Mouse (Mus musculus): ENCODE results near the gene Zswim8. TPM values are rescaled to one million over a fixed set of nuclear protein-coding genes. Genes with fewer than 3 reads are reported as not detected.

Gene Zswim8
- polyA plus RNA-seq (2015; fragmentation: Nextera tagmentation; extraction: Ambion mirVana), result 28.7 and 30.6 TPM in 2 replicates

DNA sequence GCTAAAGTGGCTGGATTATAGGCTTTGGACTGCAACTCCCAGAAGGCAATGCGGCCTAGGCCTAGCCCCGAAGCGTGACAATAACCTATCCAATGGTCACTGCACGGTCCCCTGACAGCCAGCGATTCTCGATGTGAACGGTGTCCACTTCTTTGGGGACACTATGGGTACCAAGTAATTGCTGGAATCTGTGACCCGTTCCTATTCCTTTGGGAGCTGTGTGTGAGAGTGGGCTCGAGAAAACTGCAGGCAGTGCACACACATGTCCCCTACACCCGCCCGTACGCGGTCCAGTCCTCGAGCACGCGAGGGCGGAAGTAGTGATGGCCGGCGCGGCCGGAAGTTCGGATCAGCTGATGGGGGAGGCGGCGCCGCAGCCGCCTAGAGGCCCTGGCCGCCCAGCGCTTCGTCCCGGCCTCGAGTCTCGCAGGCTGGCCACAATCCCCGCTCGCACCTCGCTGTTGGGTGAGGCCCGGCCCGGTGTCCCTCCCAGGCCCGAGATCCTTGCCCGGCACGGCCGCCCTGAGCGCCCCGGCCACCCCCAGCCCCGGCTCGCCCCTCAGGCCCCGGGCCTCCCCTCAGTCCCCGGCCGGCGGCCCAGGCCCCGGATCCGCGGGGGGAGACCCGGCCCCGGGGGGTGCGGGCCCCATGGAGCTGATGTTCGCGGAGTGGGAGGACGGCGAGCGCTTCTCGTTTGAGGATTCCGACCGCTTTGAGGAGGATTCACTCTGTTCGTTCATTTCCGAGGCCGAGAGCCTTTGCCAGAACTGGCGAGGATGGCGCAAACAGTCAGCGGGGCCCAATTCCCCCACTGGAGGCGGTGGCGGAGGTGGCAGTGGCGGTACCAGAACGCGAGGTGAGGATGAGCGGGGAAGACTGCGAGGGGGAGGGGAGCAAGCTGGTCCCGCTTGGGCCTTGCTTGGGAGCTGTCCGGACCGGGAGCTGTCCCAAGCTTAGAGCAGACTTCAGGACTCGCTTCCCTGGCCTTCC, at the start of gene Zswim8:
TSS of gene Zswim8 (plus strand) at position 352 of the 990 bp plus-strand sequence.
- Histone ChIP-seq H3K27ac (peak within 1 kb of the TSS; percentile 89), H3K9ac (peak within 1 kb of the TSS; percentile 99), H3K4me1 (peaks cover 31% of the 10 kb centered on the region), H3K27me3 (no peaks in the 10 kb centered on the region), H3K9me3 (replicated peaks) (no peaks in the 10 kb centered on the region), H3K4me2 (peak within 1 kb of the TSS; percentile 78), H3K4me3 (replicated peaks) (peak within 1 kb of the TSS; percentile 100), H3K36me3 (peaks cover 45% of the 10 kb centered on the region)
- peak; percentile 94 for ATAC-seq (replicated peaks; ENCODE audit: low FRiP score)
- under 1% methylated on average over 63 of the region's 80 CpGs for WGBS

DNA sequence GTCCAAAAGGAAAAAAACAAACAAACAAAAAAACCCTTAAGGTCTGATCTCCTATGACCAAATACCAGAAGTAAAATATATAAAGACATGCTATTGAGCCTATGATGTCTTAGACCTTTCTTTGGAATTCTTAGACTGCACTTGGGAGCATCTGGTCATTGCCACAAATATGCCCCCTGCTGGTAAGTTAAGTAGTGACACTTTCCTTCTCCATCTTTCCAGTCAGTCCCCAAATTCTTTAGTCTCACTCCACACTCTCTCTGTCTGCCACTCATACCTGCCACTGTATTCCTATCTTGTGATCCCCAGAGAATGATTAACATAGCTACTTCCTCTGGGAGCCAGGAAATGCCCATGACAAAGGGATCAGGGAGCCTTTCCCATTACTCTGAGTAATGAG, 49.0 kb upstream of the Zswim8 start:
- Histone ChIP-seq H3K9me3 (replicated peaks) (no peaks in the 10 kb centered on the region), H3K27ac (no peak overlapping the region), H3K9ac (no peak overlapping the region), H3K4me2 (no peak overlapping the region), H3K27me3 (peaks cover 11% of the 10 kb centered on the region), H3K4me1 (peaks cover 34% of the 10 kb centered on the region), H3K36me3 (no peaks in the 10 kb centered on the region), H3K4me3 (replicated peaks) (no peak overlapping the region)
- no peak for ATAC-seq (replicated peaks; ENCODE audit: low FRiP score)

DNA sequence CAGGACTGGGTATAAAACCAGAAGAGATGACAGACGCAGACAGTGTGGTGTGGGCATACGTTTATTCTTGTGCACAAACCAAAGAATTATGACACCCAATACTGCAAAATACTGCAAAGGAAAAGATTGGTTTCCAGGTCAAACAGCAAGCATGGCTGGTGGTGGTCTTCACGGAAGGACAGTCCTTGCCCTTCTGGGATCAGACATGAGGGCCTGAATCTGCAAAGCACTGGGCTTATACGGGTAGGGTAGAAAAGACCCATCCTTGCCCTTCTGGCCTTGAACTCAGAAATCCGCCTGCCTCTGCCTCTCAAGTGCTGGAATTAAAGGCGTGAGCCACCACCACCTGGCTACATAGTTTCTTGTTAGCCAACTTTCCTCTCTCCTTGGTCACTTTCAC, 48.5 kb upstream of the Zswim8 start:
- Histone ChIP-seq H3K4me1 (peaks cover 34% of the 10 kb centered on the region), H3K36me3 (no peaks in the 10 kb centered on the region), H3K9ac (no peak overlapping the region), H3K27ac (no peak overlapping the region), H3K4me3 (replicated peaks) (no peak overlapping the region), H3K4me2 (no peak overlapping the region), H3K9me3 (replicated peaks) (no peaks in the 10 kb centered on the region), H3K27me3 (peaks cover 11% of the 10 kb centered on the region)
- WGBS, result 87% methylated on average over 6 of the region's 6 CpGs
- ATAC-seq (replicated peaks; ENCODE audit: low FRiP score), result no peak

DNA sequence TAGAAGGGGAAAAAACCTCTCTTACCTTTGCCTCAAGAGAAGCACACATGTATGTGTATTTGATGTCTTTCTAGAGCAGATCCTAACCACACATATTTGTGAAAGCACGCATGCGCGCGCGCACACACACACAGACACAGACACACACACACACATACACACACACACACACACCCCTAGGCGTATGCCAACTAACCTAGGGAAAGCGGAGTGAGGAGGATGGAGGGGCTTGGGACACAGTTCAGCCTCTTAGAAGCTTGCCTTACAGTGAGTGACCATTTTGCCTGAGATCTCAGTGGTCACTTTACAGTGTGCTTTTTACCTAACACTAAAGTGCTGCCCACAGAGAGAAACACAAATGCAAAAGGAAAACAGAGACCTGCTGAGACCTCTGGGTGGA, 47.7 kb upstream of the Zswim8 start:
- no peak overlapping the region for H3K4me3 ChIP-seq (replicated peaks)
- no peak overlapping the region for H3K27ac ChIP-seq
- H3K4me2 ChIP-seq, result no peak overlapping the region
- H3K36me3 ChIP-seq, result no peaks in the 10 kb centered on the region
- no peak overlapping the region for H3K9ac ChIP-seq
- H3K9me3 ChIP-seq (replicated peaks), result no peaks in the 10 kb centered on the region
- no peak for ATAC-seq (replicated peaks; ENCODE audit: low FRiP score)
- H3K27me3 ChIP-seq, result peaks cover 11% of the 10 kb centered on the region
- H3K4me1 ChIP-seq, result peaks cover 34% of the 10 kb centered on the region
- 95% methylated on average over 7 of the region's 7 CpGs for WGBS

DNA sequence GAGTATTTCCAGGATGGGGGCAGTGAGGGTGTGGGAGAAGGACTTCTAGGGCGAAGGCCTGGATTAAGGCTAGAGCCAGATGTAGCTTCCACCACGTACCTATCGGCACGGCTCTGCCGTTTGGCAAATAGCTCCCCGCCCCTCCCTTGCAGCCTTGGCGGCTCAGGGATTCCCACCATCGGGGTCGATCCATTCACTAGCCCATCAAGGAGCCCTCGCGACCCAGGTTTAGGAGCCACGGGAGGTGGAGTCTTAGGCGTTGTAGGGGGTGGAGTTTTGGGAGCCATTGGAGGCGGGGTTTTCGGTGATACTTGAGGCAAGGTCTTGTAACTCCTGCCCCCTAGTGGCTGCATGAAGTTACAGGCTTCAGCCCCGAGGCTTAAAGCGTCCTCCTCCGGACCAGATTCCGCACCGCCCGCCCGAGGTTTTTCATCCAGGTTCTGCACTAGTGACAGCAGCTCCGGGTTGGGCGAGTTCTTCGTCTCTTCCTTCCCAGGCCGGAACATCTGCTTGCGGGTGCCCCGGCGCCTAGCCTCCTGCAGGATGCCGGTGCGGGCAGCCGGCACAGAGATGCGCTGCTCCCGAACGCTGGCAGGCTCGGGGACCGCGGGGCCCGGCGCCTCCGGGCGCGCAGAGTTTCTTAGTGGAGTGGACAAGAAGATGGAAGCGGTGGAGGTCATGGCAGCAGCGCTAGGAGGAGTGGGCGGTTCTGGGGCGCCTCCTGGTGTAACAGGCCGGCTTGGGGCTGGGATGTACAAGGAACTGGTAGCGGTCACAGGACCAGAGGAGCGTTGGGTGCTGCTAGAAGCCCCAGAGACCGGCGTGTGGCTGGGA, 46.3 kb upstream of the Zswim8 start:
- no peaks in the 10 kb centered on the region for H3K9me3 ChIP-seq (replicated peaks)
- peak overlapping the region; percentile 69 for H3K9ac ChIP-seq
- H3K4me2 ChIP-seq, result peak overlapping the region; percentile 97
- H3K27me3 ChIP-seq, result peaks cover 14% of the 10 kb centered on the region
- peak overlapping the region; percentile 75 for H3K4me3 ChIP-seq (replicated peaks)
- no peaks in the 10 kb centered on the region for H3K36me3 ChIP-seq
- under 1% methylated on average over 52 of the region's 52 CpGs for WGBS
- H3K27ac ChIP-seq, result peak overlapping the region; percentile 95
- peak; percentile 82 for ATAC-seq (replicated peaks; ENCODE audit: low FRiP score)
- H3K4me1 ChIP-seq, result peaks cover 25% of the 10 kb centered on the region

DNA sequence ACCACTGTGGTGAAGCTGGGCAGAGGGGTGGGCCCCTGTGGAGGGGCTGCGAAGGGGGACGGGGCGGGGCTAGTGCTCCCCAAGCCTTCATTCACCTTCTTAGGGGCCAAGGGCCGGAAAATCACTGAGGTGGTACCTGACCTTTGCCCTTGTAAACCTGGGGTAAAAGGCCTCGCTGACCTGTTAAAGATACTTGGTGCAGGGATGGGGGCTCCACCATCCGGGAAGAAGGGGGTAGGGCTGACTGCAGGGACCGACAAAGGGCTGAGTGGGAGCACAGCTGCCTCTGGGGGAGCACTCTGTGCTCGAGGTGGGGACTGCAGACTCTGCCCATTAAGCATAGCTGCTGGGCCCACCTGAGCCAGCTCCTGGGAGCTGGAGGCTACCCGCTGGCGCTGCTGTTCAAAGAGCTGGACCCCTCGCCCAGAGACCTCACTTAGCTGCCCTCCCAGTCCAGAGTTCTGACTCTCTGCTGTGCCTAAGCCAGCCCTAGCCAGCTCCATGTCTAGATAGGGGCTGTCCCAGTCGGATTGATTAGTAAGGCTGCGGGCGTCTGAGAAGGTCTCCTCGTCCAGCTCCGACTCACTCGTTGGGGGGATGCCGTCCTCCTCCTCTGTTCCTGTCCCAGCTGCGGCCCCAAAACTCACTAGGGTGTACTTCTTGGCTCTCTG, 45.6 kb upstream of the Zswim8 start:
- ATAC-seq (replicated peaks; ENCODE audit: low FRiP score), result peak; percentile 40

DNA sequence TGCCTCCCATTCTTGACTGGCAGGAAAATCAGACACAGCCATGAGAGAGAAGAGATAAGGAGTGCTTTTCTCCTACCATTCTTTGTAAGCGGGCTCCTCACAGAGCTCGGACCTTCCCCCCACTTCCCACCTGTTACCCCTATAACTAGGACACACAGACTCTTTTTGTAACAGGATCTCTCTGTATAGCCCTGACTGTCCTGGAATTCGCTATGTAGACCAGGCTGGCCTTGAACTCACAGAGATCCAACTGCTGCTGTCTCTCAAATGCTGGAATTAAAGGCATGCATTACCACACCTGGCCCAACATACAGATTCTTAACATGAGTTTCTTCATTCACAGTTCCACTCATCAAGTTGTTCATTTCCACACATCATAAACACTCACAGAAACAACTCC, 44.6 kb upstream of the Zswim8 start:
- no peak for ATAC-seq (replicated peaks; ENCODE audit: low FRiP score)
- Histone ChIP-seq H3K4me2 (peak overlapping the region; percentile 97; the same call in 1 of the 2 replicates), H3K4me3 (replicated peaks) (no peak overlapping the region), H3K27ac (no peak overlapping the region), H3K9me3 (replicated peaks) (no peaks in the 10 kb centered on the region), H3K27me3 (peaks cover 21% of the 10 kb centered on the region), H3K9ac (no peak overlapping the region), H3K36me3 (no peaks in the 10 kb centered on the region), H3K4me1 (peaks cover 18% of the 10 kb centered on the region)
- 89% methylated on average over 3 of the region's 3 CpGs for WGBS

More for the DNA sequence above, 45.6 kb upstream of the Zswim8 start:
- 10% methylated on average over 19 of the region's 19 CpGs for WGBS
- Histone ChIP-seq H3K36me3 (no peaks in the 10 kb centered on the region), H3K27ac (peak overlapping the region; percentile 95), H3K9me3 (replicated peaks) (no peaks in the 10 kb centered on the region), H3K4me3 (replicated peaks) (peak overlapping the region; percentile 75), H3K27me3 (peaks cover 21% of the 10 kb centered on the region), H3K4me1 (peaks cover 18% of the 10 kb centered on the region), H3K4me2 (peak overlapping the region; percentile 97), H3K9ac (peak overlapping the region; percentile 69)

DNA sequence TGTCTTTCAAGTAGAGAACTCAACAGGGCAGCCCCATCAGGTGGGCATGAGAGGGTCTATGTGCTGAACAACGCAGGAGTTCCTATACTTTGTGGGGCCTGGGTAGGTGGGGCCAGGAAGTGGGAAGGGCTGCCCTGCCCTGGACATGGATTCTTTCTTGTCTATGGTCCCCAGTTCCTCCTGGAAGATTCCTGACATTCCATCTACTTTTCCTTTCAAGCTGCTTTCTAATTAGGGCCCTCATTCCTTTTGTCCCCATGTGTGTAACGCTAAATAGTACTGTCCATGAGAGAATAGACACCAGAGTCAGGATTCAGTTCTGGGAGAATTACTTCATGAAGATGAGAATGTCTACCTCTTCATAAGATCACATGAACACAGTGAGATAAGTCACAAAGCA, 43.8 kb upstream of the Zswim8 start:
- ATAC-seq (replicated peaks; ENCODE audit: low FRiP score), result no peak
- 69% methylated on average over 2 of the region's 2 CpGs for WGBS
- peaks cover 21% of the 10 kb centered on the region for H3K27me3 ChIP-seq

DNA sequence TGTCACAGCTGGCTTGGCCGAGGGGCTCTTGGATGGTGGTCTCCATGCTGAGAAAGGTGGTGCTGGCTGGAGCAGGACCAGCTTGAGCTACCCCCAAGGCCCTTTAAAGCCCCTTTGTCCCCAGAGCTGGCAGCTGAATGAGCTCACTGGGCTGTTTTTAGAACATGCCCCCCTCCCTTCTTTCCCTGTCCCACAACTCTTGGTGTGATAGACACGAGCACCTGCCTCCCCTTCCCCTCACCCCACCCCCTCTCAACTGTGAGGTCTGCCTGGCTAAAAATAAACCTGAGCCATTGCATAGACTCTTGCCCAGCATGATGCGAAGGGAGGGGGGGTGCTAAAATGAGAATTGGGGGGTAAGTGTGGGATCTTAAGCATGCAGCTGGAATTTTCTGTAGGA, 42.9 kb upstream of the Zswim8 start:
- Histone ChIP-seq H3K9me3 (replicated peaks) (no peaks in the 10 kb centered on the region), H3K9ac (no peak overlapping the region), H3K4me3 (replicated peaks) (no peak overlapping the region), H3K27ac (no peak overlapping the region), H3K4me1 (peaks cover 18% of the 10 kb centered on the region), H3K27me3 (peaks cover 21% of the 10 kb centered on the region), H3K36me3 (no peaks in the 10 kb centered on the region), H3K4me2 (no peak overlapping the region)
- WGBS, result 52% methylated on average over 3 of the region's 3 CpGs
- ATAC-seq (replicated peaks; ENCODE audit: low FRiP score), result no peak

More for the DNA sequence above, 43.8 kb upstream of the Zswim8 start:
- H3K9ac ChIP-seq, result no peak overlapping the region
- H3K9me3 ChIP-seq (replicated peaks), result no peaks in the 10 kb centered on the region
- H3K27ac ChIP-seq, result no peak overlapping the region
- no peak overlapping the region for H3K4me2 ChIP-seq
- H3K36me3 ChIP-seq, result no peaks in the 10 kb centered on the region
- H3K4me3 ChIP-seq (replicated peaks), result no peak overlapping the region
- peaks cover 18% of the 10 kb centered on the region for H3K4me1 ChIP-seq

DNA sequence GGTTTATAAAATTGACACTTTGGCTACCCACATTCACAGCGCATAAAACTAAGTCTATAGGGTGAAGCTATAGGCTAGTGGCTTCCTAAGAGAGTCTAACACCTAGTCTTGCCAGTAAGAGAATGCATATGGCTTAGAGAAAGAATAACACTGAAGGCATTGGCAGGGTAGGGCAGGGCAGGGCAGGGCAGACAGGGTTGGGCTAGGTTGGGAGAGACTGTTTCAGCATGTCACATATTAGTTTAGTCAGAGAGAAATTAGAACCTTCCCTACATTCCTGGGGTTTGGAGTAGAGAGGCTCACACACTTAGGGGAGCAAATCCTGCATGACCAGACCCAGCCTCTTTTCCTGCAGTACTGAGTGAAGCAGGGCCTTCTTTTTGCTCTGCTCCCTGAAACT, 39.9 kb upstream of the Zswim8 start:
- no peak for ATAC-seq (replicated peaks; ENCODE audit: low FRiP score)
- Histone ChIP-seq H3K4me2 (no peak overlapping the region), H3K9me3 (replicated peaks) (no peaks in the 10 kb centered on the region), H3K36me3 (no peaks in the 10 kb centered on the region), H3K9ac (no peak overlapping the region), H3K4me1 (peaks cover under 1% of the 10 kb centered on the region), H3K27ac (no peak overlapping the region), H3K27me3 (peaks cover 23% of the 10 kb centered on the region), H3K4me3 (replicated peaks) (no peak overlapping the region)
- 75% methylated on average over 1 of the region's 1 CpGs for WGBS

DNA sequence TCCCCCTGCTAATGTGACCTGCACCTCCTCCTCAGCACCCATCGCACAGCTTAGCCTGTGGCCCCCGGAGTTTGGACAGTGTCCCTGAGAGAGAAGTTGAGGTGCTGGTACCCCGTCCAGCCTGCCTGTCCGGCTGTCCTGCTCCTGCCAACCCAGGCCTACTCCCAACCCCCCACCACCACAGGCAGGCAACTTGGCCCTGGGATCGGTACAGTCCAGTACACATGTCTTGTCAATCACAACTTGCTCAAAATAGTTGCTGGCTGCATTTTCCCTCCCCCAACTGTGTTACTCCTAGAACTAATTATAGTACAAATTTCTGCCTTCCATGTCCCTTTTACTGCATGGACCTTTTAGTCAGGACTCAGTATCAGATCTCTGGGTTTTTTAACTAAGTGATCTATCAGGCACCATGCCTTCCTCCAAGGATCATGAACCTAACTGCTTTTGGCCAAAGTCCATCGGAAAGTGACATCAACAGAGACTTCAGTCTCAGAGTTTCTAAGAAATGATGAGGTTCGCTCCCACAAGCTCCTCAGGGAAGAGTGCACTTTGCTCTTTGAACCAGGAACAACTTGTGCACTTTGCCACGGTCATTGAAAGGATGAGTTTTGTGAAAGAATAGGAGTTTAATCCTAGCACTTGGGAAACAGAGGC, 39.1 kb upstream of the Zswim8 start, which contains the start of gene Synpo2l:
TSS of gene Synpo2l (minus strand) at position 201 of the 657 bp plus-strand sequence.
- H3K4me3 ChIP-seq (replicated peaks), result no peak within 1 kb of the TSS
- H3K4me1 ChIP-seq, result 0 out of 2 replicates have a peak, but pooled peaks cover 1% of the 10 kb centered on the region
- H3K27ac ChIP-seq, result no peak within 1 kb of the TSS
- no peak for ATAC-seq (replicated peaks; ENCODE audit: low FRiP score)
- no peak within 1 kb of the TSS for H3K9ac ChIP-seq
- 83% methylated on average over 8 of the region's 8 CpGs for WGBS
- no peaks in the 10 kb centered on the region for H3K36me3 ChIP-seq
- H3K4me2 ChIP-seq, result no peak within 1 kb of the TSS
- H3K9me3 ChIP-seq (replicated peaks), result no peaks in the 10 kb centered on the region
- peaks cover 18% of the 10 kb centered on the region for H3K27me3 ChIP-seq

Data from kidney, embryonic 15.5 days (tissue).